Mouse (Mus musculus) megakaryocyte, embryonic 14.5 days (primary cell): Measurements from ENCODE around the gene Orai2.

Experiments
- FLI1 ChIP-seq: IDR thresholded peaks from 2 replicates; pipeline ENCODE4 v1.6.1; 2012; ENCODE audit warnings: low read length, inconsistent platforms, mixed read lengths
- GATA1 ChIP-seq: IDR thresholded peaks from 3 replicates; pipeline ENCODE4 v1.6.1; 2012; ENCODE audit warnings: mixed read lengths, low read length, inconsistent platforms, borderline replicate concordance

- TF ChIP-seq GATA1 (no peak), FLI1 (no peak)
Observed at GRCm38 (mm10) chr5:136137658-136138274, 32.7 kb downstream of the Orai2 start.
